Mouse (Mus musculus): ENCODE data around the gene Ifitm7. TPM values are rescaled to one million over a fixed set of nuclear protein-coding genes. Genes with fewer than 3 reads are reported as not detected.

The Ifitm7 gene
- not detected in 2 replicates for polyA plus RNA-seq (2012; rRNA removed)

- 2% methylated on average over 31 of the region's 31 CpGs for WGBS
- TF ChIP-seq CTCF (IDR thresholded peaks at IDR 0.05; ENCODE audit: insufficient read depth, low read length) (no peak), POLR2A (IDR thresholded peaks at IDR 0.05; ENCODE audit: borderline replicate concordance, extremely low read depth, low read depth, low read length) (no peak)
- no peak within 1 kb of the TSS for H3K4me3 ChIP-seq (replicated peaks; ENCODE audit: extremely low read depth, low read depth, low read length)
- no peak for DNase-seq
- H3K4me1 ChIP-seq (ENCODE audit: control insufficient read depth, insufficient read depth, low read length): no peaks in the 10 kb centered on the region; the same call in 1 of the 2 replicates
These were observed at the start of gene Ifitm7, which contains the start of gene 2900011O08Rik for GRCm38 (mm10) chr16:13986574-13987478. TSS of gene Ifitm7 (minus strand) at chr16:13986888. TSS of gene 2900011O08Rik (plus strand) at chr16:13986604.

- no peak for DNase-seq
- H3K4me3 ChIP-seq (replicated peaks; ENCODE audit: extremely low read depth, low read depth, low read length): no peak overlapping the region
- no peak for TF ChIP-seq POLR2A (IDR thresholded peaks at IDR 0.05; ENCODE audit: borderline replicate concordance, extremely low read depth, low read depth, low read length)
- no peak for TF ChIP-seq CTCF (IDR thresholded peaks at IDR 0.05; ENCODE audit: insufficient read depth, low read length)
- no peaks in the 10 kb centered on the region for H3K4me1 ChIP-seq (ENCODE audit: control insufficient read depth, insufficient read depth, low read length)
- 65% methylated on average over 4 of the region's 4 CpGs for WGBS
These were observed 46.4 kb upstream of the Ifitm7 start for GRCm38 (mm10) chr16:14033076-14033475.

GRCm38 (mm10) chr16:14030650-14031049 lies 44.0 kb upstream of the Ifitm7 start:
- no peak for TF ChIP-seq POLR2A (IDR thresholded peaks at IDR 0.05; ENCODE audit: borderline replicate concordance, extremely low read depth, low read depth, low read length)
- TF ChIP-seq CTCF (IDR thresholded peaks at IDR 0.05; ENCODE audit: insufficient read depth, low read length): no peak
- H3K4me3 ChIP-seq (replicated peaks; ENCODE audit: extremely low read depth, low read depth, low read length): no peak overlapping the region
- 71% methylated on average over 4 of the region's 4 CpGs for WGBS
- H3K4me1 ChIP-seq (ENCODE audit: control insufficient read depth, insufficient read depth, low read length): no peaks in the 10 kb centered on the region
- no peak for DNase-seq

- Histone ChIP-seq H3K4me3 (replicated peaks; ENCODE audit: extremely low read depth, low read depth, low read length) (no peak overlapping the region), H3K4me1 (ENCODE audit: control insufficient read depth, insufficient read depth, low read length) (no peaks in the 10 kb centered on the region)
- DNase-seq: no peak
- no peak for TF ChIP-seq CTCF (IDR thresholded peaks at IDR 0.05; ENCODE audit: insufficient read depth, low read length)
- no peak for TF ChIP-seq POLR2A (IDR thresholded peaks at IDR 0.05; ENCODE audit: borderline replicate concordance, extremely low read depth, low read depth, low read length)
- 78% methylated on average over 2 of the region's 2 CpGs for WGBS
These were observed 43.2 kb upstream of the Ifitm7 start for GRCm38 (mm10) chr16:14029851-14030250.

- TF ChIP-seq POLR2A (IDR thresholded peaks at IDR 0.05; ENCODE audit: borderline replicate concordance, extremely low read depth, low read depth, low read length): no peak
- no peak for TF ChIP-seq CTCF (IDR thresholded peaks at IDR 0.05; ENCODE audit: insufficient read depth, low read length)
- no peaks in the 10 kb centered on the region for H3K4me1 ChIP-seq (ENCODE audit: control insufficient read depth, insufficient read depth, low read length)
- no peak for DNase-seq
- H3K4me3 ChIP-seq (replicated peaks; ENCODE audit: extremely low read depth, low read depth, low read length): no peak overlapping the region
- WGBS: 27% methylated on average over 2 of the region's 2 CpGs
These were observed 42.4 kb upstream of the Ifitm7 start for GRCm38 (mm10) chr16:14029072-14029471.

- 69% methylated on average over 2 of the region's 2 CpGs for WGBS
- no peak for DNase-seq
- TF ChIP-seq CTCF (IDR thresholded peaks at IDR 0.05; ENCODE audit: insufficient read depth, low read length) (no peak), POLR2A (IDR thresholded peaks at IDR 0.05; ENCODE audit: borderline replicate concordance, extremely low read depth, low read depth, low read length) (no peak)
- no peaks in the 10 kb centered on the region for H3K4me1 ChIP-seq (ENCODE audit: control insufficient read depth, insufficient read depth, low read length)
- no peak overlapping the region for H3K4me3 ChIP-seq (replicated peaks; ENCODE audit: extremely low read depth, low read depth, low read length)
These were observed 38.7 kb upstream of the Ifitm7 start for GRCm38 (mm10) chr16:14025091-14025990.

GRCm38 (mm10) chr16:14021166-14021822 lies 34.6 kb upstream of the Ifitm7 start:
- 74% methylated on average over 3 of the region's 3 CpGs for WGBS
- H3K4me1 ChIP-seq (ENCODE audit: control insufficient read depth, insufficient read depth, low read length): no peaks in the 10 kb centered on the region
- H3K4me3 ChIP-seq (replicated peaks; ENCODE audit: extremely low read depth, low read depth, low read length): no peak overlapping the region
- TF ChIP-seq POLR2A (IDR thresholded peaks at IDR 0.05; ENCODE audit: borderline replicate concordance, extremely low read depth, low read depth, low read length) (no peak), CTCF (IDR thresholded peaks at IDR 0.05; ENCODE audit: insufficient read depth, low read length) (no peak)
- DNase-seq: no peak

GRCm38 (mm10) chr16:14017306-14017705 lies 30.6 kb upstream of the Ifitm7 start:
- Histone ChIP-seq H3K4me3 (replicated peaks; ENCODE audit: extremely low read depth, low read depth, low read length) (no peak overlapping the region), H3K4me1 (ENCODE audit: control insufficient read depth, insufficient read depth, low read length) (no peaks in the 10 kb centered on the region)
- whole genome bisulfite sequencing: 82% methylated on average over 8 of the region's 8 CpGs
- DNase-seq: no peak
- TF ChIP-seq POLR2A (IDR thresholded peaks at IDR 0.05; ENCODE audit: borderline replicate concordance, extremely low read depth, low read depth, low read length): no peak
- no peak for TF ChIP-seq CTCF (IDR thresholded peaks at IDR 0.05; ENCODE audit: insufficient read depth, low read length)

- Histone ChIP-seq H3K4me1 (ENCODE audit: control insufficient read depth, insufficient read depth, low read length) (no peaks in the 10 kb centered on the region), H3K4me3 (replicated peaks; ENCODE audit: extremely low read depth, low read depth, low read length) (no peak overlapping the region)
- WGBS: 91% methylated on average over 4 of the region's 4 CpGs
- no peak for TF ChIP-seq POLR2A (IDR thresholded peaks at IDR 0.05; ENCODE audit: borderline replicate concordance, extremely low read depth, low read depth, low read length)
- TF ChIP-seq CTCF (IDR thresholded peaks at IDR 0.05; ENCODE audit: insufficient read depth, low read length): no peak
- no peak for DNase-seq
These were observed 23.3 kb upstream of the Ifitm7 start for GRCm38 (mm10) chr16:14009966-14010365.

Data from lung, adult 2 months (tissue).